Mouse (Mus musculus) right cerebral cortex, postnatal 36 days (tissue): ENCODE results near the gene Ift122.

ENCODE experiments used
- DNase-seq, 2 experiments: peaks; one replicate each; pipeline ENCODE4 v3.0.0; 2022; ENCODE audit warnings: low spot score in 2 of 2, mixed read lengths in 1 of 2

Gene Ift122

GRCm38 (mm10) chr6:115891497-115892061 lies 38.3 kb downstream of the Ift122 start:
- peak; percentile 79 to 84 for DNase-seq

- no peak for DNase-seq
These were observed 39.1 kb downstream of the Ift122 start for GRCm38 (mm10) chr6:115892363-115892762.

GRCm38 (mm10) chr6:115896346-115896745 lies 43.1 kb downstream of the Ift122 start:
- no peak for DNase-seq

- DNase-seq, result no peak
These were observed 43.8 kb downstream of the Ift122 start for GRCm38 (mm10) chr6:115897117-115897516.

- DNase-seq, result no peak
These were observed 44.8 kb downstream of the Ift122 start for GRCm38 (mm10) chr6:115897926-115898520.

- peak; percentile 75 to 78 for DNase-seq
These were observed 47.8 kb downstream of the Ift122 start for GRCm38 (mm10) chr6:115901062-115901461.

- no peak for DNase-seq
These were observed 48.2 kb downstream of the Ift122 start for GRCm38 (mm10) chr6:115901489-115901931.

- DNase-seq, result peak in 1 of 2 experiments; percentile 52
These were observed 49.3 kb downstream of the Ift122 start for GRCm38 (mm10) chr6:115902545-115902944.

- no peak for DNase-seq
These were observed 52.3 kb downstream of the Ift122 start for GRCm38 (mm10) chr6:115905568-115905967.

- no peak for DNase-seq
These were observed 53.2 kb downstream of the Ift122 start for GRCm38 (mm10) chr6:115906455-115906854.

GRCm38 (mm10) chr6:115906871-115907270 lies 53.6 kb downstream of the Ift122 start:
- DNase-seq, result no peak

- DNase-seq, result no peak
These were observed 55.2 kb downstream of the Ift122 start for GRCm38 (mm10) chr6:115908421-115908982.

- no peak for DNase-seq
These were observed 55.8 kb downstream of the Ift122 start for GRCm38 (mm10) chr6:115909052-115909451.

- DNase-seq, result no peak
These were observed 56.7 kb downstream of the Ift122 start for GRCm38 (mm10) chr6:115909940-115910339.

- DNase-seq, result no peak
These were observed 58.5 kb downstream of the Ift122 start for GRCm38 (mm10) chr6:115911763-115912162.

- peak in 1 of 2 experiments; percentile 50 for DNase-seq
These were observed 60.2 kb downstream of the Ift122 start for GRCm38 (mm10) chr6:115913482-115913881.

GRCm38 (mm10) chr6:115914511-115915202 lies 61.4 kb downstream of the Ift122 start:
- peak; percentile 58 to 78 for DNase-seq

- peak; percentile 61 to 83 for DNase-seq
These were observed 62.6 kb downstream of the Ift122 start for GRCm38 (mm10) chr6:115915601-115916445.

GRCm38 (mm10) chr6:115916611-115917010 lies 63.3 kb downstream of the Ift122 start:
- DNase-seq, result no peak

GRCm38 (mm10) chr6:115918615-115919014 lies 65.3 kb downstream of the Ift122 start:
- no peak for DNase-seq

GRCm38 (mm10) chr6:115919876-115920275 lies 66.6 kb downstream of the Ift122 start:
- DNase-seq, result no peak

- DNase-seq, result no peak
These were observed 71.6 kb downstream of the Ift122 start for GRCm38 (mm10) chr6:115924829-115925228.
